Mouse (Mus musculus) brain, embryonic 18.5 days (tissue): ENCODE measurements around the gene Gatad2a.

ENCODE experiments used
- DNase-seq: peaks from one replicate; pipeline ENCODE4 v3.0.0-alpha.2; 2012; ENCODE audit warnings: low read depth, low spot score

Gene Gatad2a

GRCm38 (mm10) chr8:69900895-69901451 is 95.2 kb downstream of the Gatad2a start:
- no peak for DNase-seq

- DNase-seq, result no peak
Observed at GRCm38 (mm10) chr8:69899876-69900275, 96.3 kb downstream of the Gatad2a start.

DNA sequence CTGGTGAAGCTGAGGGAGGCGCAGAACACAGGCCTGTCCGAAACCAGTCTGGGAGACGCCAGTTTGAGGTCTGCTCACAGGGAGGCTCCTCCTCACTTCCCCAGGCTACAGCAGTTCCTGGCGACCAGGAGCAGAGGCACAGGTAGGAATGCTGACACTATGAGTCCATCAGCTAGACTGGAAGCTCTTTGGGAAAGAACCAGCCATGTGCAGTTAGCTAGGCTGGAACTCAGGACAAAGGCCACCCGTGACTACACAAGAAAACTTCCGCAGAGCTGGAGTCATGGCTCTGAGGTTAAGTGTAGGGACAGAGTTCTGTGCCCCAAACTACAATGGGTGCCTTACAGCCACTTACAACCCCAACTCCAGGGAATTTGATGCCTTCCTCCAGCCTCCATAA is 98.3 kb downstream of the Gatad2a start:
- no peak for DNase-seq

- DNase-seq, result no peak
Observed at GRCm38 (mm10) chr8:69895772-69896451, 100.3 kb downstream of the Gatad2a start.

DNA sequence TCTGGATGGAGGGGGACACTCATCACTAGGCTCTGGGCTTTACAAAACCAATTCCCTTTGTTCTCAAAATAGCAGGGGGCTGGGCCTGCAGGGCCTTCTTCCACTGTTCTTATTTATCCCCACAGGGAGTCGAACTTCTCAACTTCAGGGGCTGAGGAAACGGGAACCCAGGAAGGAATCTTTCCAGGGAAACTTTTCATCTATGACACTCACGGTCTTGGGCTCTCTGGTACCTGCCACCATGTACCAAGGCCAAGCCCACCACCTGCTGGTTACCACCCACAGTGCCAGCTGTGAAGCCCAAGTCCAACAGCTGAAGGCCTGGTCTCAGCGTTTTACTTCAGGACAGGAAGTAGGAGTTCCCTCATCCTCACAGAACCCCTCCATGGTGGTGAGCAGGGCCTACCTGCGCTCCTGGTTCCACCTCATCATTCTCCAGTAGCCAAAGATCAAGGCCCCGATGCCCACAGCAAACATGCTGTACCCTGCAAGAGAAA is 101.3 kb downstream of the Gatad2a start:
- no peak for DNase-seq

GRCm38 (mm10) chr8:69893863-69894262 is 102.3 kb downstream of the Gatad2a start:
- DNase-seq, result no peak

DNA sequence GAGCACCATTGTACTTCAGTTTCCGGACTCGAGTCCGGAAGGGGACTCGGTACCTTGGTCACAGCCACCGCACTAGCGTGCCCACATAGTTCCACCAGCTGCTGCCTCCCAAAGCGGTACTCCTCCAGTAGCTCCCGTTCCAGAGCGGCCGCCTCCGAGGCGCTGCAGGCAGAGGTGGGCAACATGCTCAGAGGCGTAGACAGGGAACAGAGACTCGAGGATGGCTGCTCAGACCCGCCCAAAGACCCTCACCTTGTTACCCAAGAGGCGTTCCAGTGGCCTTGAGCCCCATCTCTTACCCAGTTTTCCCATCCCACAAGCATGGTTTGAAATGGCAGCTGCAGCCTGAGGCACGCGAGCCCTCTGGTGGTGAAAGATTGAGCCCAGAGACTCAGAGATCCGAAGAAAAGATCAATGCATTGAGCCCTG is 105.4 kb downstream of the Gatad2a start:
- DNase-seq, result no peak

GRCm38 (mm10) chr8:69888902-69889301 is 107.3 kb downstream of the Gatad2a start:
- DNase-seq, result no peak

GRCm38 (mm10) chr8:69888244-69888866 is 107.8 kb downstream of the Gatad2a start:
- DNase-seq, result no peak

GRCm38 (mm10) chr8:69887289-69888243 is 108.6 kb downstream of the Gatad2a start, which contains the start of gene Cilp2:
TSS of gene Cilp2 (minus strand) at chr8:69887687.
- no peak for DNase-seq

GRCm38 (mm10) chr8:69884141-69884540 is 112.0 kb downstream of the Gatad2a start:
- DNase-seq, result no peak

GRCm38 (mm10) chr8:69882833-69883600 is 113.2 kb downstream of the Gatad2a start:
- DNase-seq, result no peak

DNA sequence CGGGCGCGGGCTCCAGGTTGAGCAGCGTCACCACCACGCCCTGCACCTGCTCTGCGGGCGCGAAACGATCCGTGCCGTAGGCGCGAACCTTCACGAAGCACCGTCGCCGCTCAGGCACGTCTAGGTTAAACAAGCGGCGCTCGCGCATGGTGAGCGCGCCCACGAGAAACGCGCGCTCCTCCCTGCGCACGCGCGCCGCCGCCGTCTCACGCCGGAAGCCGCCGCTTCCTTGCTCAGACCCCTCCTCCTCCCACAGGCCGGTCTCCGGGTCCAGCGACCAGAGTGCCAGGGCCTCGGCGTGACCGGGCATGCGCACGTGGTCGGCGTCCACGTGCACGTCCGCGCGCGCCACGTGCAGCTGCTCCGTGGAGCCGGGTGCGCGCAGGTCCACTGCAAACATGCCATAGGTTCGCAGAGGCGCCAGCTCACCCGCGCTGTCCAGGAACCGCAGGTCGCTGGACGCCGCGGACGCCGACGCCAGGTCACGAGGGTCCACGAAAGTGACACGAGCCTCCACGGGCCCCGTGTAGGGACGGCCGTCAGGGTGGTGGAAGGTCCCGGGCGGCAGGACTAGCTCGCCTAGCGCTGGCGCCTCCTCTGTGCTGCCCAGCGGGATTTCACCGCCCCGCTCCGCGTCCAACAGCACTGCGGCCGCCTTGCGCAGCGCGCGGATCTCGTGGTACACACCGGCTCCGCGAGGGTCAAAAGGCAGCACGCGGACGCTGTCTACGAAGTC is 114.0 kb downstream of the Gatad2a start:
- DNase-seq, result peak; percentile 54

DNA sequence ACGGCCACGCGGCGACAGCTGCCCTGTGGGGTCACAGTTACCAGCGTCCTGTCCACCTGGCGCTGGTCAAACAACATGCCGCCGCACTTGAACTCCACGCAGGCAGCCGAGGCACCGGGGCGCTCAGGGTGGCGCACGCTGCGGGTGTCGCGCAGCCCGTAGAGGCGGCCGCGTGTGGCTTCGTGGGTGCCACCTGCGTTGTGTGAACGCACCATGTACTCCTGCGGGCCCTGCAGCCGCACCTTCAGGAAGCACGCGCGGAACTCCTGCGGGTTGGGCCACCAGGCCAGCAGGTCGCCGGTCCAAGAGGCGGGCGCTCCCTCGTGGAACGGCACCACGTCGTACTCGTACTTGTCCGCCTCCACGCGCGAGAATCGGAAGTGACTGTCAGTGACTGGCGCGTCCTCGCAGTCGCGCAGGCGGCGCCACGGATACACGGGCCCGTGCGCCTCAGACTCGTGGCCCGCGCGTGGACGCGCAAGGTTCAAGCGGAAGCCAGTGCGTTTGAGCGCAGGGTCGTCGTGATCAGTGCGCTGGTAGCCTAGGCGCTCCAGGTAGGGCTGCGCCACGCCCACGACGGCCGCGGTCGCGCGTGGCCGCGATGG is 114.8 kb downstream of the Gatad2a start:
- DNase-seq, result no peak

GRCm38 (mm10) chr8:69880841-69881240 is 115.3 kb downstream of the Gatad2a start:
- no peak for DNase-seq

GRCm38 (mm10) chr8:69879678-69880077 is 116.5 kb downstream of the Gatad2a start:
- DNase-seq, result no peak

- no peak for DNase-seq
Observed at GRCm38 (mm10) chr8:69877992-69878391, 118.2 kb downstream of the Gatad2a start.

- no peak for DNase-seq
Observed at GRCm38 (mm10) chr8:69877396-69877795, 118.8 kb downstream of the Gatad2a start.

DNA sequence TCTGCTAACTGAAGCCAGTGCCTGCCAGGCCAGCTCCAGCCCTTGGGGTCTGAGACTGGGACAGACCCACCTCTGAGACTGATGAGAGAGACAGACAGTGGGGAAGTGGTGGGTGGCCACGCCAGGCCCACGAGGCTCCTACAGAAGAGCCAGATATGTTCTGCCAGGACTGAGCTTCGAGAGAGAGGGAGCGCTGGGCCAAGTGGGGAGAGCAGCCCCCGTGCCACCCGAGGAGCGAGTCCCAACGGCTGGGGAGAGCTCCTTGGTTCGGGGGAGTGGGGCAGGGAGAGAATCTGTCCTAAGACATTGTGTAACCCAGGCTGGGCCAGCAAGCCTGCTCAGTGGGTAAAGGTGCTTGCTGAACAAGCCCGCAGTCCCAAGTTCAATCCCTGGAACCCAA is 119.2 kb downstream of the Gatad2a start:
- DNase-seq, result no peak

- no peak for DNase-seq
Observed at GRCm38 (mm10) chr8:69876097-69876496, 120.1 kb downstream of the Gatad2a start.
